Mouse (Mus musculus): ENCODE measurements around the gene Cfap73. TPM values are rescaled to one million over a fixed set of nuclear protein-coding genes. Genes with fewer than 3 reads are reported as not detected.
A peak's percentile ranks its signal among the peaks of the same experiment; 100 is the strongest.

Cfap73 gene
- under 1 TPM in 1 of 2 experiments, not detected in 1; 0.52 TPM for total RNA-seq (2021)
- long read RNA-seq, experiment 1, result 0 reads
- long read RNA-seq, experiment 2, result 0 reads

DNA sequence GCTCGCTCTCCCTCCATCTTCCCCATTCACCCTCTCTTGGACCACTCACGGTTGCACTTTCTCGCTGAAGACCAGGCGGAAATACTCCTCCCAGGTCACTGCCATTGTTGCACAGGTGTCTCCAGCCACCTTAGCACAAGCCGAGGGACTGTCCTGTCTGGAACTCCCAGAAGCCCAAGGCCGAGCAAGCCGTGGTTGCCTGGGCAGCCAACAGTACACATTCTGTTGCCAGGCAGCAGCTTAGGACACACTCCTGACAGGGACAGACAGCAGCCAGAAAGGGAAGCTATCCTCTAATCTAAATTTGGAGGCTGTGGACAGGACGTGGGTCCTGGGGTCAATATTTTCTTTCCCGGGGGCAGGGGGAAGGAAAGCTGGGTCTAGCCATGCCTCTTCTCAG is at the start of gene Cfap73:
Cfap73 (minus strand) TSS at position 105 of the 400 bp plus-strand sequence.
- no peak for TF ChIP-seq CTCF (IDR thresholded peaks at IDR 0.05)
- DNase-seq (ENCODE audit: extremely low spot score in 1 of 2, low spot score in 2 of 2), result no peak
- Histone ChIP-seq H3K27ac (no peak within 1 kb of the TSS), H3K4me3 (no peak within 1 kb of the TSS)
- intact Hi-C loops (cut with DNase I), result no loop called here

DNA sequence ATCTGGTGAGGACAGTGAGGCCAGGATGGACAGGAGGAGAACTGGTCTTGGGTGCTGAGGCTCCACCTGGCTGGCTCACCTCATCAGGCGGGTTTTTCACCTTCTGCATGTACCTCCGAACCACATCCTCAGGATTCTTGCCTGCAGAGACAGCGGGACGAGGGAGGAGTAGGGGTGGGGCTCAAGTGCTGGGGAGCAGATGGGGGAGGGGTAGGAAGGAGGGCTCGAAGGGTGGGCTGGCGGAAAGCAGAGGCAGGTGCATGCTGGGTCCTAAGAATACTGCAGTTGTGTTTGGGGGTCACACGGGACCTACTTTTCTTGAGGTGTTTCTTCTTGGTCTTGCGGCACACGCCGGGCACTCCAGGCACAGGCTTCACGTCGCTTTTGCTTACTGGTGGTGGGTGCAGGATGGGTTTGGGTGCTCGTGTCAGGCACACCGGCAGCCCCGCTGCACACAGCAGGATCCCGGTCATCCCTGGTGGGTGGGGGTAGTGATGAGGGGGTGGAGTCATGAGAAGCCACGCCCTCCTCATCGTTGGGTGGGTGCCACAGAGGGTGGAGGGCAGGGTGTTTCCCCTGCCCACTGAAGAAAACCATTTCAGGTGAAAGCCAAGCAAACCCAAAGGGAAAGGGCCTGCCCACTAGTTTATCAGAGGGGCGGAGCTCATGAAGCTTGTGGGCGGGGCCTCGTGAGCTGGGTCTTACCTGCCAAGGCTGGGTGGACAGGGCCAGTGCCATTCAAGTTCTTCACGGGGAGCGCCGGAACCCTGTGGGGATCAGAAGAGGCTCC is 49.1 kb upstream of the Cfap73 start:
- H3K27ac ChIP-seq, result no peak overlapping the region
- H3K4me3 ChIP-seq, result no peak overlapping the region
- intact Hi-C loops (cut with DNase I), result no loop called here
- DNase-seq (ENCODE audit: extremely low spot score in 1 of 2, low spot score in 2 of 2), result no peak
- no peak for TF ChIP-seq CTCF (IDR thresholded peaks at IDR 0.05)

DNA sequence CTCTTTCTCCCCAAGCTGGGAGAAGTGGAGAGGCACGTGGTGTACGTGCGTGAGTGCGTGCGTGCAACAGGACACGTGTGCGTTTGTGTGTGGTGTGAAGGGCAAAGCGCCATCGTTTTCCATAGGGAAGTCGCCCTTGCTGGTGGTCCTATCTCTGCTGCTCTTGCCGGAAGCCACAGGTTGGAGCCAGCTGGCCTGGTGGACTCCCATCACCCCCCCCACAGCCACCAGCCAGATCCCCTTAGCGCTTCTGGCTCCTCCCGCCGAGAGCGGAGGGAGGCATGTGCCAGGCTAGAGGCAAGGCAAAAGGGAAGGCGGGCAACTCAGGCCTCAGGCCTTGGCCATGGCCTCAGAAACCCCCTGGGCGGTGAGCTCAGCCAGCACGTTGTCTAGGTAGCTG is 46.9 kb upstream of the Cfap73 start:
- peak in 1 of 2 experiments; percentile 30 for DNase-seq (ENCODE audit: extremely low spot score in 1 of 2, low spot score in 2 of 2)
- no peak for TF ChIP-seq CTCF (IDR thresholded peaks at IDR 0.05)
- intact Hi-C loops (cut with DNase I), result loop anchor here (1.0 kb wide), 1 partner anchor 29 kb away; no protein-coding TSS in a partner anchor
- no peak overlapping the region for H3K4me3 ChIP-seq
- H3K27ac ChIP-seq, result peak overlapping the region; percentile 88

DNA sequence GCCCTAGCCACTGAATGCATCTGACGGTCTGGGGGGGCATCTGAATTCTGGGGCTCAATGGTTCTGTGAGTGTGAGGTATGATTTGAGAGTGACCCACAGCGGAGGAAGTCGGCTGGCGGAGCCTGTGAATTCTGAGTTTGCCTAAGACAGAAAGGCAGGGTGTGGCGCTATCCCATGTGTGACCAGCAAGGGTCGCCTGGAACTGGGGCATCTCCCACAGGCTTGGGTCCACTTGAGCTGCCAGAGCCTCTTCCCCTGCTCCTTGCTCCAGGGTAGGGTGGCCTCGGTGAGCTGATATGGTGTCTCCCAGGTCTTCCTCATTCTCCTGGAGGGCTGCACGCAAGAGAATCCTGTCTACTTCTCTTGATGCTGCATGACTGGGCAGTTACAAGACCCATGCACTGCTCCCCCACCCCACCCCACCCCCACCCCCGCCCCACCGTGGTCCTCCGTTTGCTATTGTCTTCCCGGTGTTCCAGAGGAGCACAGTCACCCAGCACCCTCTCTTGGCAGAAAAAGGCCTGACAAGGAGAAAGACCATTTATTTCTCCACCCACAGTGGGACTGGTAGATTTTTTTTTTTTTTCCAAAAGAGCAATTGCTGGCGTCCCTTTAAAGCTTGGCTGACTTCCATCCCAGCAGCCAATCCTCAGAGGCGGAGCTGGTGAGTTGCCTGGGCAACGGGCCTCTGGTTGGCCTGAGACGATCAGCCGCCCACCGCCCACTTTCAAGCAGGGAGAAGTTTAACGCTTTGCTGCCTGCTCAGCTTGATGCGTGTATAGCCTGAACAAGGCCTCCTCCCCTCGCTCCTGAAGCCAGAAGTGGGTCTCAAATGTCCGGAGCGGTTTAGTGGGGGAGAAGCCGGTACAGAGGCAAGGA is 45.9 kb upstream of the Cfap73 start:
- peak overlapping the region; percentile 88 for H3K27ac ChIP-seq
- peak; percentile 87 to 92 for DNase-seq (ENCODE audit: extremely low spot score in 1 of 2, low spot score in 2 of 2)
- TF ChIP-seq CTCF (IDR thresholded peaks at IDR 0.05), result peak; percentile 53
- no peak overlapping the region for H3K4me3 ChIP-seq
- intact Hi-C loops (cut with DNase I), result loop anchor here (1.0 to 5.0 kb wide), 2 partner anchors 30 to 67 kb away; partner anchors contain the start of gene Oas2

DNA sequence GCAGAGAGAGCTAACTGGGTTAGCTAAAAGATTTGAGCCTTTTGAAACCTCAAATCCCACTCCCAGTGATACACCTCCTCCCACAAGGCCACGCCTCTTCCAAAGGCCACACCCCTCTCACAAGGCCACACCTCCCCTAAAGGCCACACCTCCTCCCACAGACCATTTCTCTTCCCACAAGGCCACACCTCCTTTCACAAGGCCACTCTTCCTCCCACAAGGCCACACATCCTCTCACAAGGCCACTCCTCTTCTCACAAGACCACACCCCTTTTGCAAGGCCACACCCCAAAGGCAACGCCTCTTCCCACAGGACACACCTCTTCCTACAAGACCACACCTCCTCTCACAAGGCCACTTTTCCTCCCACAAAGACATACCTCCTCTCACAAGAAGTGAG is 43.5 kb upstream of the Cfap73 start:
- intact Hi-C loops (cut with DNase I), result loop anchor here (5.0 kb wide), 1 partner anchor 70 kb away; the partner anchor contains the start of gene Oas2
- no peak overlapping the region for H3K27ac ChIP-seq

DNA sequence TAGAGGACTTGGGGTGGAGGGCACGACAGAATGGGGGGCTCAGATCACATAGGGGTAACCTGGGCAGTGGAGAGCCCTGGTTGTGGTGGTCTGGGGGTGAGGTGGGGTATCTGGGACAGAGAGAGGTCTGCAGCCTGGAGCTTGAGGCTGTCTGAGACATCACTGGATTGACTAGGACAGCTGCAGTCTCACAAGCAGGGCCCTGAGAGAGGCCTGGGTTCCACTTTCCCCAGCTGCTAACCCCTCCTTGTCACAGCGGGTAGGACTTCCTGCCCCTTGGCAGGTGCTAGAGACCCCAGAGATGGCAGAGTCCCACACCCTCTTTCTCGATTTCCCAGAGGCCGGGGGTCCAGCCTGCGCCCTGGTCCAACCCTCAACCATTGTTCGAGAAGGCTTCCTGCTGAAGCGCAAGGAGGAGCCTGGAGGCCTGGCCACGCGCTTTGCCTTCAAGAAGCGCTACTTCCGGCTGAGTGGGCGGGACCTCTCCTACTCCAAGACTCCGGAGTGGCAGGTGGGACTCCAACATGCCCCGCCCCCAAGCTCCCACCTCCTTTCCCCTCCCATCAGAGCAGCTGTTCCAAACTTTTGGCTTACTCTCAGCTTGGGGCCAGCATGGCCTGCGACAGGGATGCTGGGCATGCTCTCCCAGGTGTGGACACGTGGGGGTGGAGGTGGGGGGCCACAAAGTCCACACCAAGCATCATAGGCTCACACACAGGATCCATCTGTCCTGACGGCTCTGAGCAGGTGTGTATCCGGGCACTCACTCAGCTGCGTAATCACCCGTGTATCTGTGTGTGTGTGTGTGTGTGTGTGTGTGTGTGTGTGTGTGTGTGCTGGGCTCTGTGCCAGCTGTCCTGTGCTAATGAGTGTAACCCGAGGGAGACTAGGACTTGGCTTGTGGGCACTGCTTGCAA is 40.5 kb upstream of the Cfap73 start:
- DNase-seq (ENCODE audit: extremely low spot score in 1 of 2, low spot score in 2 of 2), result no peak
- Histone ChIP-seq H3K4me3 (no peak overlapping the region), H3K27ac (no peak overlapping the region)
- no peak for TF ChIP-seq CTCF (IDR thresholded peaks at IDR 0.05)
- intact Hi-C loops (cut with DNase I), result loop anchor here (5.0 kb wide), 1 partner anchor 73 kb away; the partner anchor contains the start of gene Oas2

More for the DNA sequence above, 43.5 kb upstream of the Cfap73 start:
- no peak for DNase-seq (ENCODE audit: extremely low spot score in 1 of 2, low spot score in 2 of 2)
- no peak overlapping the region for H3K4me3 ChIP-seq
- TF ChIP-seq CTCF (IDR thresholded peaks at IDR 0.05), result no peak

DNA sequence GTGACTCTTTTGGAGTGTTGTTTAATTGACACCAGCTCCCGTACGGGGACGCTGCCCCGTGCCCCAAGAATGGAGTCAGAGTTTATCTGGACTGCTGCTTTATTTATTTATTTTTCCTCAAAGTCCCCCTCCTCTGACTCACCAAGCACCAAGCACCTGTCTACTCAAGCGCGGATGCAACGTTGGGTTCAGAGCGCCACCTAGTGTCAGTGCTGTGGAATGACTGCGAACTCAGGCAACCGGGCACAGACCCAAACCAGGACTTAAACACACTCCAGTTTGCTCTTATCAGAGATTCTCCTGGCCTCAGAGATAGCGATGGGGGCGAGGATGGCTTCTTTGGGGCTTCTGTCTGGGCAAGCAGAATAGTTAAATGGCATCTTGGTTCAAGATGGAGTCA is 39.6 kb upstream of the Cfap73 start:
- intact Hi-C loops (cut with DNase I), result loop anchor here (1.0 to 2.0 kb wide), 2 partner anchors 25 to 53 kb away; partner anchors contain the start of gene Rasal1
- peak; percentile 91 for TF ChIP-seq CTCF (IDR thresholded peaks at IDR 0.05)
- no peak overlapping the region for H3K4me3 ChIP-seq
- no peak overlapping the region for H3K27ac ChIP-seq
- peak; percentile 76 to 79 for DNase-seq (ENCODE audit: extremely low spot score in 1 of 2, low spot score in 2 of 2)

DNA sequence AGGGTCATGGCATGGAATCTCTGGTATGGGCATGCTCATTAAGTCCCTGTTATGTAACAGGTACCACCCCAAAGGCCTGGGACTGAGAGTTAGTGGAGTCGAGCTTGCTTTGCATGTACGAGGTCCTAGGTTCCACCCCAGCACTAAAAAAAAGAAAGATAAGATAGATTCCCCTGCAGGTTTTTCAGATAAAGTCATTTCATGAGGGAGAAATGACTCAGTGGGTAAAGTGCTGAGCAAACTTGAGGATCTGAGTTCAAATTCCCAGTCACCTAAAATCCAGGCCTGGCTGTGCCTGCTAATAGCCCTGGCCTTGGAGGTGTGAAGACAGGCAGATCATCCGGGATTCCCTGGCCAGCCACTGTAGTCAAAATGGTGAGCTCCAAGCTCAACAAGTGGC is 37.8 kb upstream of the Cfap73 start:
- intact Hi-C loops (cut with DNase I), result loop anchor here (2.0 kb wide), 1 partner anchor 23 kb away; the partner anchor contains the start of gene Rasal1
- TF ChIP-seq CTCF (IDR thresholded peaks at IDR 0.05), result no peak

DNA sequence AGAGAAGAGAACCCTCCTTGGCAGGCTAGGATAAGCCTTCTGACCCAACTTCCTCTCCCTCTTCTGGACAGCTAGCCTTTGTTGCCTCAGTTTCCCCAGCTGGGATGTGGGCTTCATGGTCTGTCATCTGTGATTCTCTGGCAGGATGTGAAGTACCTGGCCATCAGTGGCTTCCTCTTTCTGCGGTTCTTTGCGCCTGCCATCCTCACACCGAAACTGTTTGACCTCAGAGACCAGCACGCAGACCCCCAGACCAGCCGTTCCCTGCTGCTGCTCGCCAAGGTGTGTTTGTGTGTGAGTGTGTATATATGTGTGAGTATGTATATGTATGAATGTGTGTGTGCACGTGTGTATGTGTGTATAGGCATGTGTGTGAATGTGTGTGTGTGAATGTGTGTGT is 36.1 kb upstream of the Cfap73 start:
- TF ChIP-seq CTCF (IDR thresholded peaks at IDR 0.05), result no peak
- intact Hi-C loops (cut with DNase I), result no loop called here
- Histone ChIP-seq H3K4me3 (no peak overlapping the region), H3K27ac (no peak overlapping the region)
- DNase-seq (ENCODE audit: extremely low spot score in 1 of 2, low spot score in 2 of 2), result no peak

More for the DNA sequence above, 37.8 kb upstream of the Cfap73 start:
- no peak overlapping the region for H3K4me3 ChIP-seq
- no peak for DNase-seq (ENCODE audit: extremely low spot score in 1 of 2, low spot score in 2 of 2)
- H3K27ac ChIP-seq, result no peak overlapping the region

DNA sequence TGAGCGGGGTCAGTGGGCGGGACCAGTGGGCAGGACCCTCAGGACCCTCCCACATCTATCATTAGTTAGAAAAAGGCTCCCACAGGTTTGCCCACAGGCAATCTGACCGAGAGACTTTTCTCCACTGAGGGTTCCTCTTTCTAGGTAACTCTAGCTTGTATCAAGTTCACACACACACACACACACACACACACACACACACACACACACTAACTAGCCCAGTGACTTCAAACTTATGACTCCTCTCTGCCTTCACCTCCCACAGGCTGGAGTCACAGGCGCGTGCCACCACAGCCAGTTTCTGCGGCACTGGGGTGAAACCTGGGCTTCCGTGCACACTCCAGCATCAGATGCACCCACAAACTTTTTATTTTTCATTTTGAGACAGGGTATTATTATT is 34.7 kb upstream of the Cfap73 start:
- no peak overlapping the region for H3K4me3 ChIP-seq
- intact Hi-C loops (cut with DNase I), result no loop called here

DNA sequence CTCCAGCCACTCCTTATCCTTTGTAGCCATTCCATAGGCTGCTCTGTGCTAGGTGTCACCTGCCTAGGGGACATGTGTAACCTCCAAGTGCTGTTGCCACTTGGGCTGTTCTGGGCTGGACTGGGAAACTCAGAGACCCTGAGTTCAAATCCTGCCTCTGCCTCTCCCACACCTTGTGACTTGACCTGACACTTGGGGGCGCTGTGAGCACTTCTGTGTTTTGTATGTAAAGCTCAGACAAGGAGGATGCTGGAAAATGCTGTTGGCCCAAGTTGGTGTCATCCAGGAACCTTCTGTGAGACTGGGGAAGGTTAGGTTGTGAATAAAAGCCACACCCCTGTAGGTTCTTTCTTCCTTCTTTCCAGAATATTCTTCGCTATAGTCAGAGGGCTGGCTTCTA is 30.9 kb upstream of the Cfap73 start:
- Histone ChIP-seq H3K27ac (no peak overlapping the region), H3K4me3 (no peak overlapping the region)
- TF ChIP-seq CTCF (IDR thresholded peaks at IDR 0.05), result peak; percentile 16
- intact Hi-C loops (cut with DNase I), result no loop called here
- no peak for DNase-seq (ENCODE audit: extremely low spot score in 1 of 2, low spot score in 2 of 2)

More for the DNA sequence above, 34.7 kb upstream of the Cfap73 start:
- TF ChIP-seq CTCF (IDR thresholded peaks at IDR 0.05), result no peak
- DNase-seq (ENCODE audit: extremely low spot score in 1 of 2, low spot score in 2 of 2), result no peak
- H3K27ac ChIP-seq, result no peak overlapping the region
